Mouse (Mus musculus) liver, embryonic 14.5 days (tissue): ENCODE measurements at regions not wholly inside any gene's neighbourhood (a gene's known extent, or its start where the extent isn't known, plus 50 kb on each side); places are given as distances from the start of the nearest gene placed in this dataset.

ENCODE experiments used
- CTCF ChIP-seq: IDR thresholded peaks from 2 replicates; pipeline ENCODE4 v1.5.1; 2016; ENCODE audit warnings: antibody characterized with exemption, low read depth, control low read depth
- EP300 ChIP-seq: IDR thresholded peaks from 2 replicates; pipeline ENCODE4 v1.6.1; 2016; ENCODE audit warnings: antibody characterized with exemption, low read depth

GRCm38 (mm10) chr4:101342071-101342762 lies 76.9 kb upstream of the Ak4 start:
- TF ChIP-seq CTCF = no peak
- no peak for TF ChIP-seq EP300
